Mouse (Mus musculus): Measurements from ENCODE around the gene Pitpnm3. TPM values are rescaled to one million over a fixed set of nuclear protein-coding genes. Genes with fewer than 3 reads are reported as not detected.

The Pitpnm3 gene
- polyA plus RNA-seq, 2 experiments, result 0.40 to 1.0 TPM

- no peak for TF ChIP-seq POLR2A (IDR thresholded peaks at IDR 0.05; ENCODE audit: borderline replicate concordance, extremely low read depth, insufficient read depth, insufficient read length)
- 26% methylated on average over 7 of the region's 7 CpGs for WGBS
- Histone ChIP-seq H3K27me3 (ENCODE audit: control insufficient read depth, insufficient read depth, low read length) (no peaks in the 10 kb centered on the region), H3K4me2 (replicated peaks; ENCODE audit: low read depth, low read length, severe bottlenecking) (no peak overlapping the region), H3K4me3 (replicated peaks; ENCODE audit: low read length) (no peak overlapping the region), H3K27ac (replicated peaks; ENCODE audit: low read depth, low read length) (no peak overlapping the region), H3K4me1 (ENCODE audit: control insufficient read depth, insufficient read depth, low read length) (no peaks in the 10 kb centered on the region), H3K9ac (ENCODE audit: low read depth, low read length, severe bottlenecking) (no peak overlapping the region), H3K36me3 (ENCODE audit: control insufficient read depth, insufficient read depth, low read length) (no peaks in the 10 kb centered on the region), H3K9me3 (ENCODE audit: control insufficient read depth, low read length) (peaks cover 15% of the 10 kb centered on the region; the same call in 1 of the 2 replicates)
- DNase-seq (ENCODE audit: low spot score), result peak; percentile 40
- ATAC-seq (ENCODE audit: low FRiP score, low read depth), result no peak
Measured at GRCm38 (mm10) chr11:72068026-72068425, 67.6 kb downstream of the Pitpnm3 start.

GRCm38 (mm10) chr11:72067326-72067725 is 68.3 kb downstream of the Pitpnm3 start:
- Histone ChIP-seq H3K4me1 (ENCODE audit: control insufficient read depth, insufficient read depth, low read length) (no peaks in the 10 kb centered on the region), H3K27me3 (ENCODE audit: control insufficient read depth, insufficient read depth, low read length) (no peaks in the 10 kb centered on the region), H3K4me3 (replicated peaks; ENCODE audit: low read length) (no peak overlapping the region), H3K4me2 (replicated peaks; ENCODE audit: low read depth, low read length, severe bottlenecking) (no peak overlapping the region), H3K9ac (ENCODE audit: low read depth, low read length, severe bottlenecking) (no peak overlapping the region), H3K36me3 (ENCODE audit: control insufficient read depth, insufficient read depth, low read length) (no peaks in the 10 kb centered on the region), H3K27ac (replicated peaks; ENCODE audit: low read depth, low read length) (no peak overlapping the region), H3K9me3 (ENCODE audit: control insufficient read depth, low read length) (peaks cover 15% of the 10 kb centered on the region; the same call in 1 of the 2 replicates)
- no peak for ATAC-seq (ENCODE audit: low FRiP score, low read depth)
- TF ChIP-seq POLR2A (IDR thresholded peaks at IDR 0.05; ENCODE audit: borderline replicate concordance, extremely low read depth, insufficient read depth, insufficient read length), result no peak
- WGBS, result 31% methylated on average over 5 of the region's 5 CpGs
- DNase-seq (ENCODE audit: low spot score), result no peak

- no peak for TF ChIP-seq POLR2A (IDR thresholded peaks at IDR 0.05; ENCODE audit: borderline replicate concordance, extremely low read depth, insufficient read depth, insufficient read length)
- no peak for ATAC-seq (ENCODE audit: low FRiP score, low read depth)
- 34% methylated on average over 6 of the region's 6 CpGs for WGBS
Measured at GRCm38 (mm10) chr11:72066330-72066729, 69.2 kb downstream of the Pitpnm3 start.

GRCm38 (mm10) chr11:72065103-72065502 is 70.5 kb downstream of the Pitpnm3 start:
- Histone ChIP-seq H3K27me3 (ENCODE audit: control insufficient read depth, insufficient read depth, low read length) (no peaks in the 10 kb centered on the region), H3K9ac (ENCODE audit: low read depth, low read length, severe bottlenecking) (no peak overlapping the region), H3K4me3 (replicated peaks; ENCODE audit: low read length) (no peak overlapping the region), H3K36me3 (ENCODE audit: control insufficient read depth, insufficient read depth, low read length) (no peaks in the 10 kb centered on the region), H3K4me2 (replicated peaks; ENCODE audit: low read depth, low read length, severe bottlenecking) (no peak overlapping the region), H3K9me3 (ENCODE audit: control insufficient read depth, low read length) (peaks cover 15% of the 10 kb centered on the region; the same call in 1 of the 2 replicates), H3K27ac (replicated peaks; ENCODE audit: low read depth, low read length) (no peak overlapping the region), H3K4me1 (ENCODE audit: control insufficient read depth, insufficient read depth, low read length) (no peaks in the 10 kb centered on the region)
- 80% methylated on average over 8 of the region's 8 CpGs for WGBS
- DNase-seq (ENCODE audit: low spot score) (no peak), ATAC-seq (ENCODE audit: low FRiP score, low read depth) (no peak)
- TF ChIP-seq POLR2A (IDR thresholded peaks at IDR 0.05; ENCODE audit: borderline replicate concordance, extremely low read depth, insufficient read depth, insufficient read length), result no peak

More at GRCm38 (mm10) chr11:72066330-72066729, 69.2 kb downstream of the Pitpnm3 start:
- Histone ChIP-seq H3K4me2 (replicated peaks; ENCODE audit: low read depth, low read length, severe bottlenecking) (no peak overlapping the region), H3K9ac (ENCODE audit: low read depth, low read length, severe bottlenecking) (no peak overlapping the region), H3K27me3 (ENCODE audit: control insufficient read depth, insufficient read depth, low read length) (no peaks in the 10 kb centered on the region), H3K9me3 (ENCODE audit: control insufficient read depth, low read length) (peaks cover 15% of the 10 kb centered on the region; the same call in 1 of the 2 replicates), H3K36me3 (ENCODE audit: control insufficient read depth, insufficient read depth, low read length) (no peaks in the 10 kb centered on the region), H3K27ac (replicated peaks; ENCODE audit: low read depth, low read length) (no peak overlapping the region), H3K4me1 (ENCODE audit: control insufficient read depth, insufficient read depth, low read length) (no peaks in the 10 kb centered on the region), H3K4me3 (replicated peaks; ENCODE audit: low read length) (no peak overlapping the region)
- no peak for DNase-seq (ENCODE audit: low spot score)

GRCm38 (mm10) chr11:72064414-72064813 is 71.2 kb downstream of the Pitpnm3 start:
- Histone ChIP-seq H3K27me3 (ENCODE audit: control insufficient read depth, insufficient read depth, low read length) (no peaks in the 10 kb centered on the region), H3K4me2 (replicated peaks; ENCODE audit: low read depth, low read length, severe bottlenecking) (no peak overlapping the region), H3K4me3 (replicated peaks; ENCODE audit: low read length) (no peak overlapping the region), H3K4me1 (ENCODE audit: control insufficient read depth, insufficient read depth, low read length) (no peaks in the 10 kb centered on the region), H3K27ac (replicated peaks; ENCODE audit: low read depth, low read length) (no peak overlapping the region), H3K36me3 (ENCODE audit: control insufficient read depth, insufficient read depth, low read length) (no peaks in the 10 kb centered on the region), H3K9me3 (ENCODE audit: control insufficient read depth, low read length) (peaks cover 15% of the 10 kb centered on the region; the same call in 1 of the 2 replicates), H3K9ac (ENCODE audit: low read depth, low read length, severe bottlenecking) (no peak overlapping the region)
- ATAC-seq (ENCODE audit: low FRiP score, low read depth) (no peak), DNase-seq (ENCODE audit: low spot score) (no peak)
- TF ChIP-seq POLR2A (IDR thresholded peaks at IDR 0.05; ENCODE audit: borderline replicate concordance, extremely low read depth, insufficient read depth, insufficient read length), result no peak
- WGBS, result 82% methylated on average over 6 of the region's 6 CpGs
